Mouse (Mus musculus): ENCODE measurements around the gene Polr3gl. TPM values are rescaled to one million over a fixed set of nuclear protein-coding genes. Genes with fewer than 3 reads are reported as not detected.
A peak's percentile ranks its signal among the peaks of the same experiment; 100 is the strongest.

Gene Polr3gl
- total and polyA plus RNA-seq, 2 experiments from 2014 or later = 10.3 to 37.1 TPM

DNA sequence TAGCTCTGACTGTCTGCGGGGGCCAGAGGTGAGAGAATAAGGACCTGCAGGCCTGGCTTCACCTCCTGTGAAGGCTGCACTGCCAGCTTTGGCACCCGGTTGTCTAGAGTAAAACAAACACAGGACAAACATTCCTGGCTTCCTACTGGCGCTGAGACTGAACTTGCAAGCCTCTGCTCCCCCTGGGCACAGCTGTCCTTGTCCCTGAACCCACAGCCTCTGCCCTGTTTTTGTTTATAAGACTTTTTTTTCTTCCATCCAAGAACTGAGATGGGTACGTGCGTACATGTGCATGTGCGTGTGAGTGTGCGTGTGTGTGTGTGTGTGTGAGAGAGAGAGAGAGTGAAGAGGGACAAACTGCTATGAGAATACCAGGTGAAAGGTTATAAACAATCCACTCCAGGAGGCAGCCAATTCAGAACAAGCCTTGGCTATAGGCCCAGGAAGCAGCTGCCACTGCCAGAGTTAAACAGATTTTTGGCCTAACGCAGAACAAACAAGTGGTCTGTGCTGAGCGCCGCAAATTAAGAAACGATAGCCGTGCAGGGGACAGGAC lies 38.9 kb downstream of the Polr3gl start:
- H3K36me3 ChIP-seq (replicated peaks; ENCODE audit: control insufficient read depth, insufficient read depth, low read length) = peaks cover 15% of the 10 kb centered on the region
- ATAC-seq (ENCODE audit: insufficient read depth, low read depth) (peak; percentile 55), DNase-seq (ENCODE audit: low spot score) (peak; percentile 96)
- 7% methylated on average over 12 of the region's 12 CpGs for WGBS
- H3K4me3 ChIP-seq (ENCODE audit: low read depth, low read length) = peak overlapping the region; percentile 27
- H3K4me1 ChIP-seq (ENCODE audit: control insufficient read depth, insufficient read depth) = peaks cover 37% of the 10 kb centered on the region
- peak overlapping the region; percentile 96 for H3K9ac ChIP-seq (replicated peaks; ENCODE audit: low read depth, low read length)
- TF ChIP-seq EP300 (IDR thresholded peaks at IDR 0.05; ENCODE audit: low read depth) (peak; percentile 98), CTCF (IDR thresholded peaks at IDR 0.05; ENCODE audit: low read depth) (no peak)
- peak overlapping the region; percentile 96 for H3K27ac ChIP-seq (ENCODE audit: low read depth)
- H3K27me3 ChIP-seq (ENCODE audit: control insufficient read depth, insufficient read depth, low read length) = no peaks in the 10 kb centered on the region
- no peaks in the 10 kb centered on the region for H3K9me3 ChIP-seq (replicated peaks; ENCODE audit: control insufficient read depth, low read length)
- peak overlapping the region; percentile 72 for H3K4me2 ChIP-seq (ENCODE audit: low read depth, low read length)

DNA sequence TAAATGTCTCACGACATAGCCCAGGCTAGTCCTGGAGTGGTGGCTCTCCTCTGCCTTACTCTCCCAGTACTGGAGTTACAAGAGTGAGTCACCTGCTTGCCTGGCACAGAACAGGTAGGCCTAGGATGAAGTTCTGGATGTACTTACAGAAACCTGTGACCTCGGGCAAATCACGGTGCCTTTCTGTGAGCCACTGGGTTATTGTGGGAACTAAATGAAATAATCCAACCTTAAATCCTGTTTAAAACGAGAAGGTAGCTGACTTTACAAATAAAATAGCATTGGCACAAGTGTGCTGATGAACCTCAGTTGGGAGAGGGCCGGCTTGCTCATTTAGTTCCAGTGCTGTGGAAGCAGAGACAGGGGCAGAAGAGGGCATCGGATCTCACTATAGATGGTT lies 39.7 kb downstream of the Polr3gl start:
- Histone ChIP-seq H3K4me3 (ENCODE audit: low read depth, low read length) (no peak overlapping the region), H3K9me3 (replicated peaks; ENCODE audit: control insufficient read depth, low read length) (no peaks in the 10 kb centered on the region), H3K36me3 (replicated peaks; ENCODE audit: control insufficient read depth, insufficient read depth, low read length) (peaks cover 6% of the 10 kb centered on the region), H3K27ac (ENCODE audit: low read depth) (peak overlapping the region; percentile 96), H3K4me1 (ENCODE audit: control insufficient read depth, insufficient read depth) (peaks cover 44% of the 10 kb centered on the region), H3K4me2 (ENCODE audit: low read depth, low read length) (no peak overlapping the region), H3K9ac (replicated peaks; ENCODE audit: low read depth, low read length) (peak overlapping the region; percentile 16; the same call in 1 of the 2 replicates), H3K27me3 (ENCODE audit: control insufficient read depth, insufficient read depth, low read length) (no peaks in the 10 kb centered on the region)
- TF ChIP-seq CTCF (IDR thresholded peaks at IDR 0.05; ENCODE audit: low read depth) = no peak
- TF ChIP-seq EP300 (IDR thresholded peaks at IDR 0.05; ENCODE audit: low read depth) = no peak
- no peak for ATAC-seq (ENCODE audit: insufficient read depth, low read depth)
- WGBS = 75% methylated on average over 6 of the region's 6 CpGs
- DNase-seq (ENCODE audit: low spot score) = no peak

DNA sequence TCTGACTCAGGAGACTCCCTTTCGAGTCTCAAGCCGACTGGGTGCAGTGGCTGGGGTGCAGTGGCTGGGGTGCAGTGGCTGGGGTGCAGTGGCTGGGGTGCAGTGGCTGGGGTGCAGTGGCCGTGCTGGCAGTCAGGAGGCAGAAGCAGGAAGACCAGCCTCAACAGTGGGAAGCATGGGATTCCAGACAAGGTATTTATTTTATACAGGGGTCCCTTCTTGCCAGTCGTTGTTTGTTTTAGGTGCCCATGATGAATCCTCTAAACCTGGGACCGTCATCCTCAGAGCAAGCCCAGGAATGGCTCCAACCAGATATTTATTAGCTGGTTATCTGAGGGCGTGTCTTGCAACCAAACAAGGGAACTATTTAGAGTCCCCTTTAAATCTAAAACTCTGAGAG lies 40.4 kb downstream of the Polr3gl start:
- Histone ChIP-seq H3K4me1 (ENCODE audit: control insufficient read depth, insufficient read depth) (peaks cover 44% of the 10 kb centered on the region), H3K36me3 (replicated peaks; ENCODE audit: control insufficient read depth, insufficient read depth, low read length) (no peaks in the 10 kb centered on the region), H3K27ac (ENCODE audit: low read depth) (peak overlapping the region; percentile 96; the same call in 1 of the 2 replicates), H3K4me3 (ENCODE audit: low read depth, low read length) (no peak overlapping the region), H3K9ac (replicated peaks; ENCODE audit: low read depth, low read length) (no peak overlapping the region), H3K27me3 (ENCODE audit: control insufficient read depth, insufficient read depth, low read length) (no peaks in the 10 kb centered on the region), H3K9me3 (replicated peaks; ENCODE audit: control insufficient read depth, low read length) (no peaks in the 10 kb centered on the region), H3K4me2 (ENCODE audit: low read depth, low read length) (no peak overlapping the region)
- ATAC-seq (ENCODE audit: insufficient read depth, low read depth) (no peak), DNase-seq (ENCODE audit: low spot score) (no peak)
- WGBS = 72% methylated on average over 6 of the region's 6 CpGs
- TF ChIP-seq EP300 (IDR thresholded peaks at IDR 0.05; ENCODE audit: low read depth) (no peak), CTCF (IDR thresholded peaks at IDR 0.05; ENCODE audit: low read depth) (no peak)

DNA sequence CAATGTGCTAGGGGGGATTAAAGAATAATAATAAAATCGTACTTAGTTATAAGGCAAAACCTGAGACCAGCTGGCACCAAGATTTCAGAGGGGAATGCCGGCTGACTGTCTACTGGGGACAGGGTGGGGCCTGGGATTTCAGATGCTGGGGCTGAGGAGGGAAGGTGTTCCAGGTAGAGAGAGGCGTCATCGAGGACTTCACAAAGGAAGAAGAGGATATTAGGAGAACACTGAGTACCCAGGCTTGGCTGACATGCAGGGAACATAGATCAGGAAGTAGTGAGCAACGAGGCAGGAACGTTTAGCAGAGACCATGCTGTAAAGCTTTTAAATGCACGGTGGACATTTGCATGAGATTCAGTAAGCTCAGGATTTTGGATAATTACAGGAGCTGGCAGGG lies 42.1 kb downstream of the Polr3gl start:
- no peaks in the 10 kb centered on the region for H3K36me3 ChIP-seq (replicated peaks; ENCODE audit: control insufficient read depth, insufficient read depth, low read length)
- ATAC-seq (ENCODE audit: insufficient read depth, low read depth) (no peak), DNase-seq (ENCODE audit: low spot score) (no peak)
- TF ChIP-seq EP300 (IDR thresholded peaks at IDR 0.05; ENCODE audit: low read depth) (no peak), CTCF (IDR thresholded peaks at IDR 0.05; ENCODE audit: low read depth) (no peak)
- H3K4me2 ChIP-seq (ENCODE audit: low read depth, low read length) = no peak overlapping the region
- H3K27me3 ChIP-seq (ENCODE audit: control insufficient read depth, insufficient read depth, low read length) = no peaks in the 10 kb centered on the region
- no peak overlapping the region for H3K4me3 ChIP-seq (ENCODE audit: low read depth, low read length)
- peak overlapping the region; percentile 71 for H3K27ac ChIP-seq (ENCODE audit: low read depth)
- no peak overlapping the region; the same call in 1 of the 2 replicates for H3K9ac ChIP-seq (replicated peaks; ENCODE audit: low read depth, low read length)
- no peaks in the 10 kb centered on the region for H3K9me3 ChIP-seq (replicated peaks; ENCODE audit: control insufficient read depth, low read length)
- peaks cover 48% of the 10 kb centered on the region for H3K4me1 ChIP-seq (ENCODE audit: control insufficient read depth, insufficient read depth)
- WGBS = 54% methylated on average over 7 of the region's 7 CpGs

DNA sequence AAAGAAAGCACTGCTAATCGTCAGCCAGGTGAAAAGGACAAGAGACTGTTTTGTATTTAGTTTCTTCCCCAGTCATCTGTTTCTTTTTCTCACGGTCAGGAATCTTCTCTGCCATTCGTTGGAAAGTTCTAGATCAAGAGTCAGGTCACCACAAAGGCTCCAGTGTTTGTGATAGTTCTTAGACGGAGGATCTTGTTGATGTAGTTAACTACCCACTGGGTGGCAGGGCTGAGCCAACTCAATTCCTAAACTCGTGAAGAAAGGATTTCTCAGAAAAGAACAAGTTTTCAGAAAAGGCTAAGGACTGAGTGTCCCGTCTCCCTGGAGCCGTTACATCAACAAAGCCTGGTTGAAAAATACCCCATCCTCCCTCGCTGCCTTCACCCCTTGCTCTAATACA lies 42.8 kb downstream of the Polr3gl start:
- Histone ChIP-seq H3K9ac (replicated peaks; ENCODE audit: low read depth, low read length) (no peak overlapping the region), H3K4me1 (ENCODE audit: control insufficient read depth, insufficient read depth) (peaks cover 46% of the 10 kb centered on the region), H3K4me3 (ENCODE audit: low read depth, low read length) (no peak overlapping the region), H3K9me3 (replicated peaks; ENCODE audit: control insufficient read depth, low read length) (no peaks in the 10 kb centered on the region), H3K27ac (ENCODE audit: low read depth) (peak overlapping the region; percentile 71), H3K27me3 (ENCODE audit: control insufficient read depth, insufficient read depth, low read length) (no peaks in the 10 kb centered on the region), H3K36me3 (replicated peaks; ENCODE audit: control insufficient read depth, insufficient read depth, low read length) (no peaks in the 10 kb centered on the region), H3K4me2 (ENCODE audit: low read depth, low read length) (peak overlapping the region; percentile 14; the same call in 1 of the 2 replicates)
- ATAC-seq (ENCODE audit: insufficient read depth, low read depth) (no peak), DNase-seq (ENCODE audit: low spot score) (peak; percentile 78)
- WGBS = 10% methylated on average over 8 of the region's 8 CpGs
- peak; percentile 68 for TF ChIP-seq CTCF (IDR thresholded peaks at IDR 0.05; ENCODE audit: low read depth)
- TF ChIP-seq EP300 (IDR thresholded peaks at IDR 0.05; ENCODE audit: low read depth) = peak; percentile 55; the same call in 1 of the 2 replicates

DNA sequence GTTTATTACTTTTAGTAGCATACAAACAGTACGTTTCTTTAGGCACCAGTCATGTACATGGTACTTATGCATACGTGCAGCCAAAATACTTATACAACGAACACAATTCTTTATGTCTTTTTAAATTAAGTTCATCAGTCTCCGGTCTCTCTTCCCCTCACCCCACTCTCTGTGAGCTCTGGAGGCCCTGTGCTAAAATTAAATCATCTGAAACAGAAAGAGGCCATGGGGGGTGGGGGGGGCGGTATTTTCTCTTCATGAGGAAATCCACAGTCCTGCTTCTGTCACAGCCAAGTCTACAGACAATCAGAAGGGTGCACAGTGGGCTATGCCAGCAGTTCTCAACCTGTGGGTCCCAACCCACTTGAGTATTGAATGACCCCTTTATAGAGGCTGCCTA lies 44.6 kb downstream of the Polr3gl start:
- ATAC-seq (ENCODE audit: insufficient read depth, low read depth) = peak; percentile 28; the same call in 1 of the 2 replicates
- Histone ChIP-seq H3K27ac (ENCODE audit: low read depth) (peak overlapping the region; percentile 69), H3K4me3 (ENCODE audit: low read depth, low read length) (no peak overlapping the region), H3K4me2 (ENCODE audit: low read depth, low read length) (0 out of 2 replicates have a peak overlapping the region, but pooled peaks have one; percentile 21), H3K9me3 (replicated peaks; ENCODE audit: control insufficient read depth, low read length) (no peaks in the 10 kb centered on the region), H3K4me1 (ENCODE audit: control insufficient read depth, insufficient read depth) (peaks cover 31% of the 10 kb centered on the region), H3K36me3 (replicated peaks; ENCODE audit: control insufficient read depth, insufficient read depth, low read length) (no peaks in the 10 kb centered on the region), H3K9ac (replicated peaks; ENCODE audit: low read depth, low read length) (peak overlapping the region; percentile 1; the same call in 1 of the 2 replicates), H3K27me3 (ENCODE audit: control insufficient read depth, insufficient read depth, low read length) (no peaks in the 10 kb centered on the region)
- DNase-seq (ENCODE audit: low spot score) = no peak
- TF ChIP-seq CTCF (IDR thresholded peaks at IDR 0.05; ENCODE audit: low read depth) (no peak), EP300 (IDR thresholded peaks at IDR 0.05; ENCODE audit: low read depth) (no peak)
- WGBS = 55% methylated on average over 5 of the region's 5 CpGs
